Mouse (Mus musculus): Measurements from ENCODE around the gene Isg15.

Gene Isg15

DNA sequence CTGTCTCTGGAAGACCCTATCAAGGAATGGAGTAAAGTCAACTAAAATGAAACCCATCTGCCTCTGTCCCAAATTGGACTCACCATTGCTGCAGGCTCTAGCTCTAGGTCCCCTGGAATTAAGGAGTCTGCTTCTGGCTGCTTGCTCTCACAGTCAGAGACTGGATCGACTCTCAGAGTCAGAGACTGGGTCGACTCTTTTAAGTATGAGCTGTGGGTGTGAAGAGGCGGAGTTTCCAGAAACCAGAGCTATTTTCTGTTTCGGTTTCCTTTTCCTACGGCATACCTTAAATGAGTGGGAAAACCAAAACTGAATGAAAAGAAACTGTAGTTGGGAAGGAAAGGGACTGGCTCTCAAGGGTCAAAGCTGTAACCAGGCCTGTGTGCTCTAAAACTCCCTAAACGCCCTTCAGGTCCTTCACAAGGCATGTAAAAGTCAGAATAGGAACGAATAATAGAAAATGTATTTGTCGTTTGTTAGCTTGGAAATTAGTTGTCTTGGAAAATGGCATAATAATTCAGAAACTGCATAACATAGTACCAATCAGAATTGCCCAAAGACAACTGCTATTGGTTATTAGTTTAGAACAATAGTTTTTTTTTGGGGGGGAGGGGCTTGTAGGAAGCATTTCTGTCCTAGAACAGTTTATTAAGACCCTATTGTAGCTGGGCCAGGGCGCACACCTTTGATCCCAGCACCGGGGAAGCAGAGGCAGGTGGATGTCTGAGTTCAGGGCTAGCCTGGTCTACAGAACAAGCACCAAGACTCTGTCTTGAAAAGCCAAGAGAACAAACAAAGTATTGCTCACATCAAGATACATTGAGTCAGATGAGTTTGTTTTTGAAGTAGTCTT, at the start of gene Isg15:
TSS of gene Isg15 (minus strand) at position 196 of the 853 bp plus-strand sequence.
- DNase-seq (ENCODE audit: inconsistent ontology term): peak; percentile 68

DNA sequence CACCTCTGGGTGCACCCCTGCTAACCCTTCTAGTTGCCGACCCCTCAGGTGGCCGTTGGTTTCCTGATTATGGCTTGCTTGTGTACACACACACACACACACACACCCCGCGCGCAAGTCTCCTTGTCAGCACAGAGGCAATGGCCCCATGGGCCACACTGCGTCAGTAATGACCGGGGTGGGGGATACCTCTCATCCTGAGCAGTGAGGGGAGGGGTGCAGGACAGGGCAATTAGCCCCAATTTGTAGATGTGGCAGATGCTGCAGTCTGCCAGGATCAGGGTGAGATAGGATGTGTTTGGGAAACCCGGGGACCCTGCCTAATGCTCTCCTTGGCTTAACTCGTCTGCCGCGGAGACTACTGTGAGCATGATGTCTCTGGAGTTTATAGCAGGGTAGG, 48.9 kb upstream of the Isg15 start:
- no peak for DNase-seq (ENCODE audit: inconsistent ontology term)

DNA sequence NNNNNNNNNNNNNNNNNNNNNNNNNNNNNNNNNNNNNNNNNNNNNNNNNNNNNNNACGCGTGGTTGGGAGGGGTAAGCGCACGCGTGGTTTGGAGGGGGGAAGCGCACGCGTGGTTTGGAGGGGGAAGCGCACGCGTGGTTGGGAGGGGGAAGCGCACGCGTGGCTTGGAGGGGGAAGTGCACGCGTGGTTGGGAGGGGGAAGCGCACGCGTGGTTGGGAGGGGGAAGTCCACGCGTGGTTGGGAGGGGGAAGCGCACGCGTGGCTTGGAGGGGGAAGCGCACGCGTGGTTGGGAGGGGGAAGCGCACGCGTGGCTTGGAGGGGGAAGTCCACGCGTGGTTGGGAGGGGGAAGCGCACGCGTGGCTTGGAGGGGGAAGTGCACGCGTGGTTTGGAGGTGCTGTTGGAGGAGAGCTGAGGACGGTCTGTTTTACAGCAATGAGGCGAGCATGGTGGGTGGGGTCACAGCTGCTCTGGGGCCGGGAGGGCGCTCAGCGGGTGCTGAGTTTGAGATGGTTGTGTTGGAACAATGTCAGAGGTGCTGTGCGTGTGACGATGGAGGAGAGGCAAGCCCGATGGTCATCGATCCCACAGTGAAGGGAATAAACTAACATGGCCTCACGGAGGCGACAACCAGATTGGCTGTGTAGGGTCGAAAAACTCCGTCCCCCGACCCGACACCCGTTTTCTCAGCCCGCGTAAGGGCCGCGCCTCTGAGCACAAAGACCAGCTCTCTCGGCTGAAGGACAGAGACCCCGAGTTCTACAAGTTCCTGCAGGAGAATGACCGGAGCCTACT, 36.2 kb upstream of the Isg15 start:
- peak; percentile 19 for DNase-seq (ENCODE audit: inconsistent ontology term)

DNA sequence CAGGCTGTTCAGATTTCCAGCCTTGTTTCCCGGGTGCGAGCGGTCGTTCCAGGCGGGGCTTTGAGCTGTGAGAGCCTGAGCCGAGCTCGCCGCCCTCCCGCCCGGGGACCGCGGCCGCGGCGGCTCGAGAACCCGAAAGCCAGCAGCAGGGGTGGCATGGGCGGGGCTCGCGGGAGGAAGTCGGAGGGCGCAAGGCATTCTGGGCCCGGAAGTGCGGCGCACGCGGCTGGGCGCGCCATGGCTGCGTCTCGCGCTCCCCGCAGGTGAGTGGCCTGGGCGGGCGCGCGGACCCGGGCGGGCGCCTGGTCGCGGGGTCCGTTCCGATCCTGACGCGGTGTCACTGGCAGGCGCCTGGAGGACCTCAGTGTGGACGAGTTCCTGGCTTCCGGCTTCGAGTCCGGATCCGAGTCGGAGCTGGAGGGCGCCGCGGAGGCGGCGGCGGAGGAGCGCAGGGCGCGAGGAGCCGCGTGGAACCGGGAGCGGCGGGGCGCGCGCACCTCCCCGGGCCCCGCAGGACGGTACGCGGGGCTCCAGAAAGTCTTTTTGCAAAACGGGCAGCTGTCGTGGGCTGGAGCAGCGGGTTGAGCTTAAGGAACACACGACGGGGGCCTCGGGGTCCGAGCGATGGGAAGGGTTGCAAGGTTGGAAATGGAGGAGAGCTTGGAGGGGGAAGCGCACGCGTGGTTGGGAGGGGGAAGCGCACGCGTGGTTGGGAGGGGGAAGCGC, 35.4 kb upstream of the Isg15 start, which contains the start of gene Noc2l:
TSS of gene Noc2l (plus strand) at position 203 of the 726 bp plus-strand sequence.
- peak; percentile 96 for DNase-seq (ENCODE audit: inconsistent ontology term)

DNA sequence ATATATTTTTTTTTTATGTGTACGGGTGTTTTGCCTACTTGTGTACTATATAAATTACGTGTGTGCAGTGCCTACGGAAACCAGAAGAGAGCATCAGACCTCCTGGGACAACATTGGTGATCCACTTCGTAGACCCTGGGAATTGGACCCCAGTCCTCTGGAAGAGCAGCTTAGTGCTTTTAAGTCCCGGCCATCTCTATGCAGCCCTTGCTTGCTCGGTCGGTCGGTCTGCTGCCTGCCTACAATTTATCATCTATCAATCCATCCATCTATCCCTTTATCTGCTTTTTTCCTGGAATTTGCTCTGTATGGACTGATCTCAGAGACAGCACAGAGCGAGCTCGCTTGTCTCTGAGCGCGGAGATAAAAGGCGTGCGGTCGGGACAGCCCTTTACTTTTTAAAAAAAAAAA, 34.7 kb upstream of the Isg15 start:
- no peak for DNase-seq (ENCODE audit: inconsistent ontology term)

DNA sequence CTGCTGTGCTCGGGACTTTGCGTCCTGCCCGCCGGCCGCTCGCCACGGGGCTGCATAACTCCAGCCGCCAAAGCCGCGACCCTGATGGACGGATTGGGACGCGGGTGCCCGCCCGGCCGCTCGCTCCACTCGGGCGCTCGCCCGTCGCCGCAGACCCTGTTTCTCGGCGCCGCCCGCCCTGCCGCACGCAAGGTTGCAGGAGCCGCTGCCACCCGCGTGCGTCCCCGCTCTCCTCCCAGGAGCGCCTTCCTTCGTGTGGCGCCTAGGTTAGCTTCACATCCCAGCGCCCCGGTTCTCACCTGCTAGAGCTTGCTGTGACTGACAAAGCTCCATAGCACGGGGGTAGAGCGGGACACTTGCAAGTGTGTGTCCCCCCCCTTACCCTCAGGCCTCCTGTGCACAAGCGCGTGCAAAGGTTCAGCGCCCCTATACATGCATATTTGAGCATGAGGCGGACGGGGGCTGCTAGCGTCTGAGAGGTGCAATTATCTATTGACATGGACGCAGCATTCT, 34.1 kb upstream of the Isg15 start, which contains the start of gene Plekhn1:
TSS of gene Plekhn1 (minus strand) at position 157 of the 513 bp plus-strand sequence.
- DNase-seq (ENCODE audit: inconsistent ontology term): peak; percentile 80

DNA sequence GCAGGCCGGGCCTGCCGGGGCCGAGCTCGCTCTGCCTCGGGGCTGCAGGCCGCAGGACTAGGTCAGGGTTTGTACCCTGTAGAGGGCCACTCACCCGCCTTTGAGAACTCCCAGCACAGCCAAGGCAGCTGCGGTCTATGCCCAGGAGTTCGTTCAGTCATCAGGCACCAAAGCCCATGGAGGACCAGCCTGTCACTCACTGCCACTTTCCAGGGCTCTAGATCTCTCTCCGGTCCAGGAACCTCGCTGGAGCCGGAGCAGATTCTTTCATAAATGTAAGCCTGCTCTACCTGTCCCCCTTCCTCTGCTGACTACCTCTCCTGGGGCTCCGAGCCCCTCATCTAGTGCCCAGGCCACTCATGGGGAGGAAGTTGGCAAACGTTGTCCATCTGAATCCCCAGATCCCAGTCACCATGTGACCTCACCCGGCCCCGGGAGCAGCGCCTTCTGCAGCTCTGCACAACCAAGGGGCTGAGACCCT, 33.4 kb upstream of the Isg15 start:
- DNase-seq (ENCODE audit: inconsistent ontology term): peak; percentile 30

DNA sequence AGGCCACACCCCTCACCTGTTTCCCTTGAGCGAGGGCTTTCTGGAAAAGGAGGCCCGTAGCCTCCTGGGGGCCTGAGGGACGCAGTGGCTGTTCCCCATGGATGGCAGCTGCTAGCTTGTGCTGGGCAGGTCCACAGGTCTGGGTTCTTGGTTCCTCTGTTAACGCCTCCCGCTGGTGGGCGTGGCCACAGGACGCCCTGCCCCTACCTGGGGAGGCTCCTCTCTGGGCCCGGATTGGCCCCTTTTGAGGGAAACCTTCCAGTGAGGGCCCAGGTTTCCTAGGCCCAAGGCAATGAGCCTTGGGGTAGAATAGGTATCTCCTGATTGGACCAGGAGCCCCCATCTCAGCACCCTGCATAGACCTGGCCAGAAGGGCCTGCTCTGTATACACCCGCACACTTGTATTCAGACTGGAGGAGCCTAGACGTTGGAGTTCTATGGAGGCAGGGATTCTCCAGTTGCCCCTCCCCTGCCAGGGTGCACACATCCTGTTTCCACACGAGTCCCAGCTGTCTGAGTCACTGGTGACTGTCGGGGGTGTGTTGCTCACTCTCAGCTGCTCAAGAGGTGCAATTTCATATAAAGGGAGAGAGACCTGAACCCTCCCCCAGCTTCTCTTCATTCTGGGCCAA, 27.9 kb upstream of the Isg15 start:
- DNase-seq (ENCODE audit: inconsistent ontology term): peak; percentile 31

DNA sequence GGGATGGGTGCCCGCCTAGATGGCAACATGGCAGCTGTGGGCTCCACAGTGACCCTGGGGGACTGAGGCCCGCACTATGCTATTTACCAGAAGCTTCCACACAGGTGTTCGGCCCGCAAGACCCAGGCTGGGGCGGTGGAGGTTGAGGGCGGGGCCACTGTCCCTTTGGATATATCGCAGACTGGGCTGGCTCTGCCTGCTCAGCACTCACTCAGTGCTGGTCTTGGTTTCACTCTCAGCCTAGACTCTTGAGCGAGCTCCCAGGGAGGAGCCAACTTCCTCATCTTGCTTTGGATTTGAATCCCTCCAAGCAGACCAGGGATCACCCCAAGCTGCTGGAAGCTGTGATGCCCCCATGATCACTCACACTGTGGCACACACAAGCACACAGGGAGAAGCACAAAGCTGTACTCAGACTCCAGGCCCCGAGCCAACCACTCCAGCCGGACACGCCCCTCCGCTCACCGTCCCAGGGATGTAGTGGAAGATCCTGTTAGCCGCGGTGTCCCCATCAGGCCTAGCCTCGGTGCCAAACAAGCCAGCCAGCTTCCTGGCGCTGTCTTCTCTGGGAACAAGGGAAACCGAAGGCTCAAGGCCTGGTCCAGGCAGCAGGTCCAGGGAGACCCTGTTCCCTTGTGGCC, 27.3 kb upstream of the Isg15 start:
- peak; percentile 40 for DNase-seq (ENCODE audit: inconsistent ontology term)

DNA sequence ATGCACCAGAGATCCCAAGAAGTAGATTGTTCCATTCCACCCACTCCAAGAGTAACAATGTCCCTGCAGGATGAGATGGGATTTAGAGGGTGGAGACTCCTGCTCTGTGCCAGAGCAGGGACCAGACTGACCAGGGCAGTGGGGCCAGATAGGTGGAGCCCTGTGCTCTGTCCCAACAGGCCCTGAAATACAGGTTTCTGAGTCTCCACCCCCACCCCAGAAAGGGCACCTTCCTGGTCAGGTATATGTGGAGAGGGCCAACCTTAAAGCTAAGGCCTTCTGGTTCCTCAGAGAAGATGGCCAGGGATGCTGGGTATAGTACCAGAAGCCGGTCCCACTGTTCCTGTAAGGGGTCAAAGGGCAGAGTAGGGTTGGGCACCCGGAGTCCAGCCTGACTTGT, 23.7 kb upstream of the Isg15 start:
- DNase-seq (ENCODE audit: inconsistent ontology term): no peak

DNA sequence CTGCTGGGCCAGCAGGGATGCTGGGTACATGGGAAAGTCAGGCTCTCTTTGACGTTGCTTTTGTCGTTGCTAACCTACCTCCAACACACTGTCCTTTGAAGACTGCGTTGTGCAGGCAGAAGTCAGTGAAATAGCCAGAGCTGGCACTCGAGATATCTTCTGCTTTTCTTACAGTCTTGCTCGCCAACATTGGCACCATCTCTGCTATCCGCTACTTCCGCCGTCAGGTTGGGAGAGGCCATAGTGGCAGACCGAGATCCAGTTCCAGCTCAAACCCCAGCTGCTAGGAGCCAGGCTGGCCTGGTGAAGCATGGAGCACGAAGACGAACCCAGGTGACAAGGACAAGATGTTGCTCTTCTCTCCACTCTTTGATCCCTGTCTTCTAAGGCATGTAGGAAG, 19.3 kb upstream of the Isg15 start:
- DNase-seq (ENCODE audit: inconsistent ontology term): no peak

DNA sequence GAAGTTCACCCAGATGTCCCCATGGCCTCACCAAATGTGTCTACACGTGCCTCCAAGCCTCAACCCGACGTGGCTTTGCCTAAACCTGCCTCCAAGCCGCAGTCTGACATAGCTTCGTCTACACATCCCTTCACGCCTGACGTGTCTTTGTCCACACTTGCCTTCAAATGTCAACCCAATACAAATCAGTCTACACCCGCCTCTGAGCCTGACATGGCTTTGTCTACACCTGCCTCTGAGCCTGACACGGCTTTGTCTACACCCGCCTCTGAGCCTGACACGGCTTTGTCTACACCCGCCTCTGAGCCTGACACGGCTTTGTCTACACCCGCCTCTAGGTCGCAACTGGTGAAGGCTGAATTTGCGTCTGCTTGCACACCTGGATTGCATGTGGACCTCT, 17.2 kb upstream of the Isg15 start:
- DNase-seq (ENCODE audit: inconsistent ontology term): no peak

DNA sequence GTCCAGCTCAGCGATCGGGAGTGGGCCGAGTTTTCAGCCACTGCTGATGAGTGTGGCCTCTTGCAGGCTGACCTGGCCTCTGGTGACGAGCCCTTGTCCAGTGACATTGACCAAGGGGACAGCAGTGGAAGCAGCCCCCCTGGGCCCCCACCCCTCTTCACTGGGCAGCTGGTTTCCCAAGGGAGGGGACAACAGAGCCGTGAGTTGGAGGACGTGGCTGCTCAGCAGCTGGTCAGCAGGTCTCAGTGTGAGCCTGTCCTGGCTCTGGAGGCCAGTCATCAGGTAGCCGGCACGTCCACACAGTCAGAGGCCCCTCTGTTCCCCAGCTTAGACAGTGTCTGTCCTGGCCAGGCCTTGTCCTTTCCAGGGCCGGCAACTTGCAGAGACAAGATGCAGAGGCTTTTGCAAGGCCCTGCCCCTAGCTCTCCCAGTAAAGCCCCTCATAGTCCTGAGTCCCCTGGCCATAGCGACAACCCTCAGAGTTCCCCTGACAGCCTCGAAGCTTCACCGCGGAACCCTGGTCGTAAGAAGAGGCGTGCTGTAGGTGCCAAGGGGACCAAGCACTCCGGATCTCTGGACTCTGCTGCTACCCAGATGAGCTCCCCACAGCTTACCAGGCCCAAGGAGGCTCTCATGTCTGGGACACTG, 16.5 kb upstream of the Isg15 start:
- DNase-seq (ENCODE audit: inconsistent ontology term): no peak

DNA sequence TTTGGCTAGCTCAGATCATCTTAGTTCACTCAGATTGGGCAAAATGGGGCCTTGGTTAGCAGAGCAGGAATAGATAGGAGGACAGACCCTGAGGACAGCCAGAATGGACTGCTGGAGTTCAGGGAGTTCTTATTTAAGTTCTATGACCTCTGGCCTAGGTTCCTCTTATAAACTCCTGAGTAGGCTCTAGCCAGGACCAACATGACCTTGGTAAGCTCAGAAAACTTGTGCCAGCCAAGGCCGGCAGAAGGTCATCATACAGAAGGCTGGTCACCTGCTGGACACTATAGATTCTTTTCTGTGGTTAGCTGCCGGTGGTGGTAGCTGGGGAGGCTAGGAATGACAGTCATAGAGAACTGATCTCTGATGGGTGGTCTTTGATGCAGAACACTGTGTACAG, 15.6 kb upstream of the Isg15 start:
- no peak for DNase-seq (ENCODE audit: inconsistent ontology term)

DNA sequence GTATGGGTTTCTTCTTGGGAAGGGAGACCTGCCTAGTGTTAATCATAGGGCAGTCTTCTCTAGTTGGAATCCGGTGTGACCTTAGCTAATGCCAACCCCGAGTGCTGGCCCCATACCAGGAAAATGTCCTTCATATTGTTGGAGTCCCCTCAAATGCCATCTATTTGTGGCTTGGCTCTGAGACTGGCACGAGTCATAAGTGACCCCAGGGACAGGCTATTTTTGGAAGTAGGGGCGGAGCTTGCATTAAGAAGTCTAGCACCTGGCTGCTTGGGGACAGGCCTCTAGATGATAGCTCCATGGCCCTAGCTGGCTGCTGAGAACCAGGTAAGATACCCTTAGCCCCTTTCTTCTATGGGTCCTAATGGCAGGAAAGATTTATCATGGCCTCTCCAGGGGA, 15.0 kb upstream of the Isg15 start, which contains the start of gene Perm1:
TSS of gene Perm1 (plus strand) at position 220 of the 400 bp plus-strand sequence.
- DNase-seq (ENCODE audit: inconsistent ontology term): peak; percentile 49

DNA sequence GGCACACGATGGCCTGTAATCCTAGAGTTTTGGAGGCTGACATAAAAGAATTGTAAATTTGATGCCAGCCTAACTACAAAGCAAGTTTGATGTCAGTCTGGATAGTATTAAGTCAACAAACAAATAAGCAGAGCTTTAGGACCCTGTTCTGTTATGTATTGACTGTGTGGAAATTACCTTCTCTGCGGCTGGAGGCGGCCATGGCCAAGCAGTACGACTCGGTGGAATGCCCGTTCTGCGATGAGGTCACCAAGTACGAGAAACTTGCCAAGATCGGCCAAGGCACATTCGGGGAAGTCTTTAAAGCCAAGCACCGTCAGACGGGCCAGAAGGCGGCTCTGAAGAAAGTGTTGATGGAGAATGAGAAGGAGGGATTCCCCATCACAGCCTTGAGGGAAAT, 12.5 kb upstream of the Isg15 start:
- DNase-seq (ENCODE audit: inconsistent ontology term): no peak

DNA sequence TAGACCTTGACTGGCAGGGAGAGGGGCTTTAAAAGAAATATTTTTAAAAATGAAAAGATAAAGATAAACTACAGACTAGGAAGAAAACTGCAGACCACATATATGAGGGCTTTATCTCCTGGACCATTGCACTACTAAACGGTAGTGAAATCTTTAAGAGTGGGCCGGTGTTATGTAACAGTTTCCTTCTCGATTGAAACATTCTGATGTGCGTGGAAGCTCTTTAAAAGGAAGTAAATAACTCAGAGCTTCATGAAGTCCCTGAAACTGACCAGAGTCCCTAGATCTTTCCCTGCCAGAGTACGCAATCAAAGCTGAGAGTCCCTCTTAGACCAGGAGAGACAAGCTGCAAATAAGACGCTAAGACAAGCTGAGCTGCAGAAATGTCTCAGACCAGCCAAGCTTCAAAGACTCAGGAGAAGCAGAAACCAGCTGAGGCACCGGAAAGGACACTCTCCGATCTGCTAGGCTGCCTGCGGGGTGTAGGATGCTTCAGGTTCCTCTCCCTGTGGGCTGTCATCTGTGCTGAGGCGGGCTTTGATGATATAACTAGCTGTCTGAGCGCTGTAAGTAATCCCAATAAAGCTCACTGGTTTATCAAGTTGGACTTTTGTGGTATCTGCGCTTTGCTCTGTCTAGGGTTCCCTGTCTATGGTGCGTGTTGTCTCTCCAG, 9.5 kb upstream of the Isg15 start:
- DNase-seq (ENCODE audit: inconsistent ontology term): no peak

DNA sequence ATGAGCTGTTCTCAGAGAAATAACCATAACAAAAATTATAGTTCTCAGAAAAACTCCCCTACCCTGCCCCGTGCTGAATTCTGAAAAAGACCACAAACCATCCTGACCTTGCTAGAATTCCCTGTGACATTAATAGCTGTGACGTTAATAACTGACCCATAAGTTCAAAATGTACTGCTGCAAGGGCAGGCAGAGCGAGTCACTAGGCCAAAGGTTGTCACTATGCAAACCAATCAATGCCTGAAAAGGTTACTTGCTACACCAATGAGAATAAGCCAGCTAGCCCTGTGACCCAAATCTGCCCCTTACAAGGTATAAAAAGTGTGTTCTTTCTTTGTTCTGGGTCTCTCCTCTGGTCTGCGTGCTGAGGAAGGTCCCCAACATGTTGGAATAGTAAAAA, 8.3 kb upstream of the Isg15 start:
- no peak for DNase-seq (ENCODE audit: inconsistent ontology term)

DNA sequence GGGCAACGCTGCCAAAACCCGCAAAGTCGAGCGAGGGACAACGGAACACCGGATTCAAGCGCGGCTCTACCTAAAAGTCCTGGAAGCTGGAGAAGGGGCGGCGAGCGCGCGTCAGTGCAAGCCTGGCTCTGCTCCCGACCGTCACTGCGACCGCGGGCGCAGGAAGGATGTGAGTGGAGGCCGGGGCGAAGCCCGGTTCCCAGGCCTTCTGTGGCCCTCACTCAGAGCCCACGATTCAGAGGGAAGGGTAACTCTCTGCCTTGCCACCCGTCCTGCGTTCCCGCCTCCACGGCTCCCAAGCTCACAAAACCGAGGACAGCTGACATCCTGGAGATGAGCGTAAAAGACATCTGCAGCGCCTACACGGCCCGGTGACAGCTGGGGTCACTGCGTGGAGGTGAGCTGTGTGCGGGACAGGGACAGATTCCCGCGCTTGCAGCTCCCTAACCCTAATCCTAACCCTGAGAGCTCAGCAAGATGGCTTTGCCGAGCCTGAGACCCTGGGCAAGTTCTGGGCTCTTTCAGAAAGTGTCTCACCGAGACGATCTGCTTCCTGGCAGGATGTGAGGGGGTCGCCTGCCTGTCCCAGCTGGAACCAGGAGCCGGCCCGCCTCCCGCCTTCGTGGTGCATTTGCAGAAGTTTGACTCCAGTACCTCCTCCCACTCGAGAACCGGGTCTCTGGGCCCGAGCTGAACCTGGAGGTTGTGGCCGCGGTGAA, 3.0 kb upstream of the Isg15 start:
- DNase-seq (ENCODE audit: inconsistent ontology term): peak; percentile 75

Measured in Muller cell, postnatal 12 days (primary cell).